Mouse (Mus musculus) cerebellum, adult 2 months (tissue): ENCODE results near the gene Fbxw10. TPM values are rescaled to one million over a fixed set of nuclear protein-coding genes. Genes with fewer than 3 reads are reported as not detected.

Experiments
- DNase-seq, 2 experiments: peaks; one replicate each; pipeline ENCODE4 v3.0.0; 2021
- H3K27ac ChIP-seq: fragments of 200-500 bp; 2 replicates; pipeline ENCODE4 v1.5.1; 2012; ENCODE audit warnings: low read length, control low read depth, inconsistent platforms; ENCODE audit not compliant: insufficient read depth
- H3K27me3 ChIP-seq: fragments of 200-500 bp; 2 replicates; pipeline ENCODE4 v1.6.1; 2012; ENCODE audit warnings: inconsistent platforms, mild to moderate bottlenecking, low read length, moderate library complexity; ENCODE audit not compliant: control insufficient read depth, insufficient read depth
- H3K4me1 ChIP-seq: fragments of 200-500 bp; 2 replicates; pipeline ENCODE4 v1.6.1; 2011; ENCODE audit warnings: low read length; ENCODE audit not compliant: control insufficient read depth, insufficient read depth
- H3K4me3 ChIP-seq: fragments of 200-500 bp; replicated peaks from 2 replicates; pipeline ENCODE3; 2011; ENCODE audit warnings: mild to moderate bottlenecking, low read depth, low read length, control low read depth; ENCODE audit not compliant: insufficient read depth
- CTCF ChIP-seq: fragments of 200-500 bp; IDR thresholded peaks from 2 replicates; pipeline ENCODE4 v1.5.1; 2011; ENCODE audit warnings: low read depth, mild to moderate bottlenecking, control low read depth, low read length, moderate library complexity, borderline replicate concordance; ENCODE audit not compliant: insufficient read depth
- POLR2A ChIP-seq: fragments of 200-500 bp; IDR thresholded peaks from 2 replicates; pipeline ENCODE4 v1.6.1; 2011; ENCODE audit warnings: low read length, control low read depth, borderline replicate concordance; ENCODE audit not compliant: insufficient read depth
- WGBS: fragments of 180-500 bp; shearing (Covaris S2); methylation state at CpG from one replicate; pipeline ENCODE4 v1.1.7; 2018; 5-methylcytosine and 5-hydroxymethylcytosine counted together
- polyA plus RNA-seq: library from polyadenylated mRNA; depleted of rRNA; stranded (reverse); fragments of >200 nt; gene quantifications from 2 replicates; pipeline ENCODE4 v1.2.3, GENCODE M21; 2012

Gene Fbxw10
- polyA plus RNA-seq, 1 experiment, result 1.8 TPM

DNA sequence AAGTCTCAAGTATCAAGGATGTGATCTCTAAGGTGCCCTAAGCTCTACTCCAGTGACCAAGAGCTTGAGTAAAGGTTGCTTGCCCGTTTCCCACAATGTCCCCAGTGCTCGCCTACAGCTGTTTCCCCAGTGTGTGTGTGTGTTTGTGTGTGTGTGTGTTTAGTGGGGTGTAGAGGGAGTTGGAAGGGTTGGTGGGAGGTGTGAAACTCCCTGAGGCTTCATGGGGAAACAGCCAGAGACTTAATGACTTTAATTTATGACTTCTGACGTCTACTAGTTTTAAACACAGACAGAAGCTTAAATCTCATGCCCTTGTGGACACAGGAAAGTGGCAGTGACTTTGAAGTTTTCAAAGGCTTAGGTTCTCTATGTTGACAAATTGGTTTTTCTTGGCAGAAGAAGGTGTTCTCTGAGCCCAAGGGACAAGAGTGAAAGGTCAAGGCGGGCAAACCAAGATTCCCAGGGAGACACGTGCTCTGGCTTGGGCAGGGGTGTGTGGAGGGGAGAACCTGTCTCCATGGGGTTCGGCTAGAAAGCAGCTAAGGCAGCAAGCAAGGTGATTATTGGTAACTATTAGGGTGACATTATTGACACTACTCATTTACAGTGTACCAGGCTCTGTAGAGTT, 20.6 kb upstream of the Fbxw10 start:
- Histone ChIP-seq H3K27me3 (no peaks in the 10 kb centered on the region), H3K4me3 (no peak overlapping the region), H3K4me1 (no peaks in the 10 kb centered on the region; the same call in 1 of the 2 replicates), H3K27ac (no peak overlapping the region)
- WGBS, result 75% methylated on average over 6 of the region's 6 CpGs
- TF ChIP-seq POLR2A (no peak), CTCF (no peak)
- DNase-seq, result no peak

DNA sequence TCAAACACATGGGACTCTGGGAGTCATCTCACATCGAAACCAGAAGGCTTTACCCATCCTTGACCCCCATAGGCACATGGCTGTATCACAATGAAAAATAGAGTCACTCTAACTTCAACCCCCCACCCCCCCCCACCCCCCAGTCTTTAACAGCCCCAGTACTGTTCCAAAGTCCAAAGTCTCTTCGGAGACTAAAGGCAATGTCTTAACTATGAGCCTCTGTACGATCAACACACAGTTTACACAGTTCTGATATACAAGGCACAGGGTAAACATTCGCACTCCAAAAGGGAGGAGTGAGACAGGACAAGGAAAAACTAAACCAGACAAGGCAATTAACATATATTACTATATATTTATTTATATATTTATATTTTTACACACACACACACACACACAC, 19.7 kb upstream of the Fbxw10 start:
- Histone ChIP-seq H3K27ac (no peak overlapping the region), H3K4me1 (no peaks in the 10 kb centered on the region; the same call in 1 of the 2 replicates), H3K27me3 (no peaks in the 10 kb centered on the region), H3K4me3 (no peak overlapping the region)
- no peak for DNase-seq
- 93% methylated on average over 4 of the region's 4 CpGs for WGBS
- TF ChIP-seq POLR2A (no peak), CTCF (no peak)

- 35% methylated on average over 3 of the region's 3 CpGs for WGBS
- Histone ChIP-seq H3K27me3 (no peaks in the 10 kb centered on the region), H3K27ac (no peak overlapping the region), H3K4me1 (no peaks in the 10 kb centered on the region; the same call in 1 of the 2 replicates), H3K4me3 (no peak overlapping the region)
- no peak for DNase-seq
- TF ChIP-seq CTCF (no peak), POLR2A (no peak)
Measured at GRCm38 (mm10) chr11:62827911-62828310, 19.0 kb upstream of the Fbxw10 start.

DNA sequence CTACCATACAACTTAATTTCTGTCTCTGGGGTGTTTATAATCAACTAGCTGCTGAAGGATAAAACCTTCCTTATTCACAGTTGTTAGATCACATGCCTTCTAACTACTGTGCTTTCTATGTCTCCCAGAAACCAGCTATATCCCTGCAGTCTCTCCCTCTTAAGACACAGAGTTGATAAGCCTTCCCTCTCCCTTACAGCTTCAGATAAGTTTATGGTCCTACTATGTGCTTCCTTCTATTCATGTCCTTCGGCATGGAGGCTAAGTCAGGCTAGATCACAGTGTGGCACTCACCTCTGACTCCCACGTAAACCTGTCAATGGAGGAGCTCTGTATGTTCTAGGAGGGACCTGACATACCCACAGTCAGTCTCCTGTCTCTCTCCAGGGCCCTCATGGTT, 16.5 kb upstream of the Fbxw10 start:
- 83% methylated on average over 2 of the region's 2 CpGs for WGBS
- no peak overlapping the region for H3K27ac ChIP-seq
- H3K4me3 ChIP-seq, result no peak overlapping the region
- no peaks in the 10 kb centered on the region; the same call in 1 of the 2 replicates for H3K4me1 ChIP-seq
- no peaks in the 10 kb centered on the region for H3K27me3 ChIP-seq
- no peak for DNase-seq
- TF ChIP-seq POLR2A (no peak), CTCF (no peak)

DNA sequence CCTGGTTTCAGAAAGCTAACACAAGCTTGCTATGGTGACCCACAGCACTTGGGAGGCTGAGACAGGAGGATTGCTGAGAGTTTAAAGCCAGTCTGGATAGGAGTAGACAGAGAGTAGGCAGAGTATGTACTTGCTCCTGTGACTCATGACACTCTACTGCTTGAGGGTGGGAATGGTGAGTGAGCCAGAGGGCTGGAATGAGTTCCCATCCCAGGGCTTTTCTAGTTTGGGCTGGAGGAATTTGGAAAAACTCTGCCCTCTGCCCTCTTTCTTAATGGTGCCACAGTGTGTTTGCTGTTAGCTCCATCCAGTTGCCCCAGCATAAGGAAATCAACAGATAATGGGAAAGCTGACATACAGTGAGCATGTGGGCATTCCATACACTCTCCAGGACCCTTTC, 15.0 kb upstream of the Fbxw10 start:
- TF ChIP-seq CTCF (no peak), POLR2A (no peak)
- DNase-seq, result no peak
- Histone ChIP-seq H3K4me1 (no peaks in the 10 kb centered on the region; the same call in 1 of the 2 replicates), H3K27me3 (no peaks in the 10 kb centered on the region), H3K4me3 (no peak overlapping the region), H3K27ac (no peak overlapping the region)

DNA sequence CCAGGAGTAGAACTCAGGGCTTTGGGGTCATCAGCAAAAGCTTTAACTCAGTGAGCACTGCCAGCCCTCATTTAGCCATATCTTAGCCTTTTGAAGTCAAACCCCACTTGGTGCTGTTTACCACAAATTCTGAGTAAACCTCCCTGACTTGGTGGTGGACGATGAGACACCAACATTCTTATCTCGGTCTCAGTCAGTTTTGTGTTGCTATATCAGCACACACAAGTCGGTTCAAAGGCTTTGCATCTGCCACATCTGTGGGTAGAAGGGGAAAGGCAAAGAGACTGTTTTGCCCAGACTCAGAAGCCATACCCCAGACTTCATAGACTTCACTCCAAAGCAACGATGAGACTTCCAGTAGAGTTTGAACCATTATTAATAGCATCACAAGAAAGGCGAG, 2.3 kb upstream of the Fbxw10 start:
- Histone ChIP-seq H3K27ac (no peak overlapping the region), H3K4me3 (no peak overlapping the region), H3K4me1 (no peaks in the 10 kb centered on the region), H3K27me3 (no peaks in the 10 kb centered on the region)
- DNase-seq, result no peak
- WGBS, result 90% methylated on average over 5 of the region's 5 CpGs
- TF ChIP-seq CTCF (no peak), POLR2A (no peak)

DNA sequence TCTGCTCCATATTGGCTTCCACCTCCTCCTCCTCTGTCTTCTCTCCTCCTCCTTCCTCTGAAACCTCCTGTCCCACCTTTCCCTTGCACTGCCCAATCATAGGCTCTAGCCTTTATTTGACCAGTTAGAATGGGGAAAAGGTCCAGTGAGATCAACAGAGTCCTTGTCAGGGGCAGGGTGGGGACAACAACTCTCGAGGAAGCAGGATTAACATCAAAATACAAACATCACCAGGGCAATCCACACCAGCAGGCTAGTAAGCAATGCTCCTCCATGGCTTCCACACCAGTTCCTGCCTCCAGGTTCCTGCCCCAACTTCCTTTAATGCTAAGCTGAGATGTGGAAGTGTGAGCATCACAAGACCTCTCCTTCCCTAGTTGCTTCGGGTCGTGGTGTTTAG, 1.1 kb upstream of the Fbxw10 start:
- Histone ChIP-seq H3K27ac (no peak overlapping the region), H3K4me3 (no peak overlapping the region), H3K27me3 (no peaks in the 10 kb centered on the region), H3K4me1 (no peaks in the 10 kb centered on the region)
- no peak for TF ChIP-seq CTCF
- TF ChIP-seq POLR2A, result no peak
- WGBS, result 77% methylated on average over 3 of the region's 3 CpGs
- no peak for DNase-seq

GRCm38 (mm10) chr11:62847655-62848191, 854 bp downstream of the Fbxw10 start:
- Histone ChIP-seq H3K27me3 (no peaks in the 10 kb centered on the region), H3K4me3 (no peak overlapping the region), H3K27ac (no peak overlapping the region), H3K4me1 (no peaks in the 10 kb centered on the region)
- TF ChIP-seq CTCF (no peak), POLR2A (no peak)
- no peak for DNase-seq
- 52% methylated on average over 4 of the region's 4 CpGs for WGBS

DNA sequence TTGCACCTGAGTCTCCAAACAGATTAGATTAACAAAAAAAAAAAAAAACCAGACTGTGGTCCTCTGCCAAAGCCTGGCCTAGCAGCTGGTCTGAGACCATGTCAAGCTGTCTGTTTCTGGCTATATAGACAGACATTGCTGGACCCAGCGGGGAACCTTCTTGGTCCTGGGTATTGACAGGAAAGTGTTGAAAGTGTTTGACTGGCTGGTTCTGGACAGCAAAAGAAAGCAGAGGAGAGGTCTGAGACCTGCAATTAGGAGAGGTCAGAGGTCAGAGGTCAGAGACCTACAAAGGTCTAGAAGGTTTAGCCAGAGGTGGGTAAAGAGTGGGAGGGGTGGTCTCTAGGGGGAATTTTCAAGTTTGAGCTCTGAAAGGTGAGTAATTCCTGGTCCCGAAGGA, 1.4 kb downstream of the Fbxw10 start:
- DNase-seq, result no peak
- Histone ChIP-seq H3K4me1 (no peaks in the 10 kb centered on the region), H3K4me3 (no peak overlapping the region), H3K27ac (no peak overlapping the region), H3K27me3 (no peaks in the 10 kb centered on the region)
- 41% methylated on average over 2 of the region's 2 CpGs for WGBS
- TF ChIP-seq CTCF, result no peak
